Mouse (Mus musculus) embryonic facial prominence, embryonic 14.5 days (tissue): ENCODE measurements around the gene Herpud2. TPM values are rescaled to one million over a fixed set of nuclear protein-coding genes. Genes with fewer than 3 reads are reported as not detected.
"Not testable (repeated sequence)": the region's sequence is repeated elsewhere in the genome, so short reads cannot be mapped to it uniquely, and the experiment has no call there.

Source experiments
- ATAC-seq: fragments of 200-750 bp; cut with Nextera tagmentation; 2 replicates; pipeline ENCODE4 v1.8.0; 2017; ENCODE audit warnings: low read depth, moderate number of reproducible peaks, moderate TSS enrichment
- DNase-seq: peaks from one replicate; pipeline ENCODE4 v3.0.0-alpha.2; 2015; ENCODE audit warnings: low spot score
- H3K27ac ChIP-seq: fragments of 300-500 bp; sonication (generic); replicated peaks from 2 replicates; pipeline ENCODE4 v1.5.1; 2014; ENCODE audit warnings: low read depth, mild to moderate bottlenecking, low read length, moderate library complexity
- H3K27me3 ChIP-seq: fragments of 300-500 bp; sonication (generic); replicated peaks from 2 replicates; pipeline ENCODE4 v1.6.1; 2014; ENCODE audit warnings: low read length; ENCODE audit not compliant: control insufficient read depth, insufficient read depth
- H3K36me3 ChIP-seq: fragments of 300-500 bp; sonication (generic); 2 replicates; pipeline ENCODE4 v1.6.1; 2014; ENCODE audit warnings: low read length, mixed read lengths; ENCODE audit not compliant: control insufficient read depth, insufficient read depth
- H3K4me1 ChIP-seq: fragments of 300-500 bp; sonication (generic); 2 replicates; pipeline ENCODE4 v1.6.1; 2014; ENCODE audit warnings: antibody characterized with exemption, low read length; ENCODE audit not compliant: control insufficient read depth, insufficient read depth
- H3K4me2 ChIP-seq: fragments of 300-500 bp; sonication (generic); 2 replicates; pipeline ENCODE4 v1.6.1; 2014; ENCODE audit warnings: low read depth, mild to moderate bottlenecking, low read length, moderate library complexity, mixed read lengths
- H3K4me3 ChIP-seq: fragments of 300-500 bp; sonication (generic); 2 replicates; pipeline ENCODE4 v1.5.1; 2014; ENCODE audit warnings: low read depth, mild to moderate bottlenecking, low read length
- H3K9ac ChIP-seq: fragments of 300-500 bp; sonication (generic); 2 replicates; pipeline ENCODE4 v1.6.1; 2014; ENCODE audit warnings: low read depth, mild to moderate bottlenecking, low read length, moderate library complexity, mixed read lengths
- H3K9me3 ChIP-seq: fragments of 300-500 bp; sonication (generic); 2 replicates; pipeline ENCODE4 v1.6.1; 2016; ENCODE audit warnings: low read length; ENCODE audit not compliant: control insufficient read depth
- WGBS: fragments of 180-500 bp; shearing (Covaris S2); extraction: QIAGEN DNeasy Blood & Tissue Kit; methylation state at CpG from one replicate; pipeline ENCODE4 v1.1.7; 2014; 5-methylcytosine and 5-hydroxymethylcytosine counted together
- polyA plus RNA-seq: library from polyadenylated mRNA; unstranded; fragments of >200 nt; fragmentation: Nextera tagmentation; extraction: Ambion mirVana; gene quantifications from 2 replicates; pipeline ENCODE4 v1.2.1, GENCODE M21; 2014

The Herpud2 gene
- polyA plus RNA-seq, 1 experiment from 2014 or later: 33.9 TPM

- Histone ChIP-seq H3K27ac (no peak overlapping the region), H3K4me2 (no peak overlapping the region), H3K36me3 (no peaks in the 10 kb centered on the region), H3K27me3 (no peaks in the 10 kb centered on the region), H3K9me3 (no peaks in the 10 kb centered on the region), H3K4me3 (no peak overlapping the region), H3K9ac (no peak overlapping the region), H3K4me1 (no peaks in the 10 kb centered on the region)
- DNase-seq (no peak), ATAC-seq (no peak)
- WGBS: 76% methylated on average over 1 of the region's 1 CpGs
These were observed 11.3 kb downstream of the Herpud2 start for GRCm38 (mm10) chr9:25140330-25140729.

- H3K9ac ChIP-seq: no peak overlapping the region
- ATAC-seq: no peak
- H3K9me3 ChIP-seq: no peaks in the 10 kb centered on the region
- H3K36me3 ChIP-seq: no peaks in the 10 kb centered on the region
- no peaks in the 10 kb centered on the region for H3K27me3 ChIP-seq
- H3K4me3 ChIP-seq: no peak overlapping the region
- H3K27ac ChIP-seq: no peak overlapping the region
- DNase-seq: no peak
- 92% methylated on average over 1 of the region's 1 CpGs for WGBS
- no peak overlapping the region for H3K4me2 ChIP-seq
- H3K4me1 ChIP-seq: no peaks in the 10 kb centered on the region
These were observed 12.7 kb downstream of the Herpud2 start for GRCm38 (mm10) chr9:25138900-25139299.

DNA sequence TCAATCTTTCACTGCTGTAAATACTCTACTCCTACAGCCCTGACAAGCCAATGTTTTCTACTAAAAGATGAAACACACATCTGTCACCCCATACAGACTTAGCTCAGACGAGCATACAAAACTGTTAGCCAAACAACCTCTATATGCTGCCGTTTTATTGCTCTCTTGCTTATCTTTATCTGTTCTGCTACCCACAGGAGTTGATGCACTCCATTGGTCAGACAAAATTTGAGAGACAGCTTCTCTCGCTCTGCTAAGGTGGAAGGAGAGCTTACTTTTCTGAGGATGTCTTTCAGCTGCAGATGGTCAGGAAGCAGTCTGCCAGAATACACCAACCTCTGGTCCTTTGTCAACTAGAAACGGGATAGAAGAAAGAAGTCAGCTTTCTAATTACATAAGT lies 18.7 kb downstream of the Herpud2 start:
- H3K4me3 ChIP-seq: no peak overlapping the region
- 84% methylated on average over 4 of the region's 4 CpGs for WGBS
- no peaks in the 10 kb centered on the region for H3K4me1 ChIP-seq
- no peak for DNase-seq
- no peaks in the 10 kb centered on the region for H3K9me3 ChIP-seq
- H3K4me2 ChIP-seq: no peak overlapping the region
- H3K9ac ChIP-seq: no peak overlapping the region
- no peaks in the 10 kb centered on the region for H3K27me3 ChIP-seq
- peaks cover 14% of the 10 kb centered on the region; the same call in 1 of the 2 replicates for H3K36me3 ChIP-seq
- no peak overlapping the region for H3K27ac ChIP-seq
- no peak for ATAC-seq

GRCm38 (mm10) chr9:25132253-25132652 lies 19.4 kb downstream of the Herpud2 start:
- H3K27me3 ChIP-seq: no peaks in the 10 kb centered on the region
- no peak overlapping the region for H3K27ac ChIP-seq
- DNase-seq (no peak), ATAC-seq (no peak)
- H3K9me3 ChIP-seq: no peaks in the 10 kb centered on the region
- no peak overlapping the region for H3K4me3 ChIP-seq
- H3K4me2 ChIP-seq: no peak overlapping the region
- H3K36me3 ChIP-seq: peaks cover 14% of the 10 kb centered on the region; the same call in 1 of the 2 replicates
- H3K4me1 ChIP-seq: no peaks in the 10 kb centered on the region
- no peak overlapping the region for H3K9ac ChIP-seq

GRCm38 (mm10) chr9:25124048-25124447 lies 27.6 kb downstream of the Herpud2 start:
- Histone ChIP-seq H3K27me3 (no peaks in the 10 kb centered on the region), H3K9ac (no peak overlapping the region), H3K4me1 (no peaks in the 10 kb centered on the region), H3K4me2 (no peak overlapping the region), H3K27ac (no peak overlapping the region), H3K36me3 (peaks cover 36% of the 10 kb centered on the region), H3K9me3 (no peaks in the 10 kb centered on the region), H3K4me3 (no peak overlapping the region)
- DNase-seq: no peak
- ATAC-seq: no peak
- 44% methylated on average over 2 of the region's 2 CpGs for WGBS

DNA sequence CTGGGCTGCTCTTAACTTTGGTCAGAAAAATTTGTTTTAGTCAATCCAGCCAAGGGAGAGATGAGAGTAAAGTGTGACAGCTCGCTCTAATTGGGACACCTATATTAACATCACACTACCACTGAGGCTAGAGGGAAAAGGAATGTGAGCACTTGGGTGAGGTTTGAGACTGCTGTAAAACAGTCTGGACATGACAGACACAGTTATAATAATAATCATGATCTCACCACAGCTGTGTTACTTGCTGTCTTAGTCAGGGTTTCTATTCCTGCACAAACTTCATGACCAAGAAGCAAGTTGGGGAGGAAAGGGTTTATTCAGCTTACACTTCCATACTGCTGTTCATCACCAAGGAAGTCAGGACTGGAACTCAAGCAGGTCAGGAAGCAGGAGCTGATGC lies 28.0 kb downstream of the Herpud2 start:
- not testable (repeated sequence) for ATAC-seq, H3K9ac ChIP-seq, H3K27ac ChIP-seq, H3K9me3 ChIP-seq, H3K4me3 ChIP-seq, H3K4me1 ChIP-seq, DNase-seq, H3K27me3 ChIP-seq, H3K4me2 ChIP-seq
- 86% methylated on average over 1 of the region's 1 CpGs for WGBS
- peaks cover 39% of the 10 kb centered on the region for H3K36me3 ChIP-seq

DNA sequence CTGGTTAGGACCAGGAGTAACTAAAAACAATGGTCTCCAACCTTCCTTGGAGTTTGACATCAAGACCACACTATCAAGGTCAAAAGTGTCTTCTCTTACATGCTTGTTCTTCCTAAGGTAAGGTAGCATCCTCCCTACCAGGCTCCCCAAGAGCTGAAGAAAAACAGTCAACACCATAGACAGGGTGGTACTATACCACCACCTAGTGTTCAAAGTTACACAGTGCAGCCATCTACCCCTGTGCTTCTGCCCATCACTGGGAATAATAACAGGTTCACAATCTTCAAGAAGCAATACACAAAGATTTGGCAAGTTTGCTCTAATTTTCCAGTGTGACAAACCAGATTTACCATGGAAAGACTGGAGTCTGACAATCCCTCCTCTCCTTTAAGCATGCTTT lies 47.0 kb downstream of the Herpud2 start:
- H3K4me3 ChIP-seq: no peak overlapping the region
- no peaks in the 10 kb centered on the region for H3K4me1 ChIP-seq
- no peak overlapping the region for H3K4me2 ChIP-seq
- H3K27ac ChIP-seq: no peak overlapping the region
- no peak overlapping the region for H3K9ac ChIP-seq
- DNase-seq (peak; percentile 30), ATAC-seq (no peak)
- peaks cover 37% of the 10 kb centered on the region for H3K36me3 ChIP-seq
- no peaks in the 10 kb centered on the region for H3K27me3 ChIP-seq
- no peaks in the 10 kb centered on the region for H3K9me3 ChIP-seq

DNA sequence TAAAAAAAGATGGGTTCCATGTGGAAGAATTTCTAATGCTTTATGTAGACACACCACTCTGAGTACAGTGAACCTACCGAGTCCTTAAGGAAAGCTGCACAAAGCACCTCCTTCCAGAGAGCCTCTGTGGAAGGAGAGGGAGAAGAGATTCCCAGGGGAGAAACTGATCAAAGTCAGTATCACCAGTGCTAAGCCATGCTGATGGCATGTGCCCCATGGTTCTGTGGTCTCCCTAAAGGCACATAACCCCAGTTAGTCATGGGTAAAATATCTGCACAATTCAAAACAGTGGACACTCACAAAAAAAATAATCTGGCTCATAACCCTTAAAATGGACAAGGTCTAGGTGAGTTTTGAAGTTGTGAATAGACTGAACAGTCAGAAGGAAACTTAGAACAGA lies 48.7 kb downstream of the Herpud2 start:
- ATAC-seq (no peak), DNase-seq (no peak)
- Histone ChIP-seq H3K4me3 (no peak overlapping the region), H3K9me3 (no peaks in the 10 kb centered on the region), H3K27me3 (no peaks in the 10 kb centered on the region), H3K27ac (no peak overlapping the region), H3K9ac (no peak overlapping the region), H3K36me3 (peaks cover 27% of the 10 kb centered on the region), H3K4me1 (no peaks in the 10 kb centered on the region), H3K4me2 (no peak overlapping the region)
- 80% methylated on average over 1 of the region's 1 CpGs for WGBS

GRCm38 (mm10) chr9:25090853-25091252 lies 60.8 kb downstream of the Herpud2 start:
- Histone ChIP-seq H3K9ac (no peak overlapping the region), H3K27ac (no peak overlapping the region), H3K4me3 (no peak overlapping the region), H3K4me1 (no peaks in the 10 kb centered on the region), H3K4me2 (no peak overlapping the region), H3K27me3 (no peaks in the 10 kb centered on the region), H3K9me3 (no peaks in the 10 kb centered on the region), H3K36me3 (no peaks in the 10 kb centered on the region)
- WGBS: 56% methylated on average over 1 of the region's 1 CpGs
- ATAC-seq (no peak), DNase-seq (no peak)
